Mouse (Mus musculus) central nervous system, embryonic 18 days (tissue): ENCODE results near the gene Tmem43. TPM values are rescaled to one million over a fixed set of nuclear protein-coding genes. Genes with fewer than 3 reads are reported as not detected.

ENCODE experiments used
- polyA plus RNA-seq: library from polyadenylated mRNA; depleted of rRNA; stranded (reverse); fragments of >200 nt; gene quantifications from 2 replicates; pipeline ENCODE4 v1.2.3, GENCODE M21; 2012; rRNA removed

Gene Tmem43
- 56.1 and 60.7 TPM in 2 replicates for polyA plus RNA-seq

DNA sequence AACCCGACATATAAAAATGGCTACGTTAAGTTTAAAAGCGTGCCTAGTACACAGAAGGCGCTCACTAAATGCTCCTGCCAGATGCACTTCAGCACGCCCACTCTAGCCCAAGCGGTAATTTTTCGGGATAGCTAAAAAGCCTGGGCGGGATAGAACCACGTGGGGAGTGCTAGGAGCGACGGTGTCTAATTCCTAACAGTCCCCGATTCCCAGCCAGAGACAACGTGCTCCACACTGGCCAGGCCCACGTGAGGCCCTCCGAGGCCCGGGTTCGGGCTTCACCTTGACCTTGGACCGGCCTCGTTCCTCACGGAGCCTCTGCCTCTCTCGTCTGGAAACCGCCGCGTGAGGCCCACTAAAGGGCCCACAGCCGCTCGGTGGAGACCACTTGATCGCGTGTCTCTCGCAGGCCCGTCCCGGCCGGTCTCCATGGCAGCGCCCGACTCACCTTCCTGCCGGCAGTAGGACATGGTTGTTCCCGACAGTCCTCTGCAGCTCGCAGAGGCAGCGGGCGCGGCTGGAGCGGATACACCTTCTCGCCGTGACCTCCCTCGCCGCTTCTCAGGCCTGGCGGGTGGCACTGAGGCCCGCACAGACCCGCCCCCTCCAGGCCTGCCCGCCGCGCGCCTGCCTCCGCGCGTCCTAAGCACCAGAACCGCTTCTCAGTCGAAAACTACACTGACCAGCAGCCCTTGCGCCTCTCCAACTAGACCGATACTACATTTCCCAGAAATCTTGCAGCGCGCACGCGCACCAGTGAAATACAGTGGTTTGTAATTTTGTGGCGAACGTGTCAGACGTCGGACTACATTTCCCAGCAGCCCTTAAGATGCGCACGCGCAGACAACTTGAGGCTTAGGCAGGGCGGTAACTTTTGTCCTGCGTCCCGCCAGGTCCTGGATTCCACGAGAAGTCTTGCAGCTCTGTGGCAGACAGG, at the start of gene Tmem43, which contains the start of gene Chchd4:
TSS of gene Tmem43 (plus strand) at position 836 of the 937 bp plus-strand sequence.
TSS of gene Chchd4 (minus strand) at position 679 of the 937 bp plus-strand sequence.

DNA sequence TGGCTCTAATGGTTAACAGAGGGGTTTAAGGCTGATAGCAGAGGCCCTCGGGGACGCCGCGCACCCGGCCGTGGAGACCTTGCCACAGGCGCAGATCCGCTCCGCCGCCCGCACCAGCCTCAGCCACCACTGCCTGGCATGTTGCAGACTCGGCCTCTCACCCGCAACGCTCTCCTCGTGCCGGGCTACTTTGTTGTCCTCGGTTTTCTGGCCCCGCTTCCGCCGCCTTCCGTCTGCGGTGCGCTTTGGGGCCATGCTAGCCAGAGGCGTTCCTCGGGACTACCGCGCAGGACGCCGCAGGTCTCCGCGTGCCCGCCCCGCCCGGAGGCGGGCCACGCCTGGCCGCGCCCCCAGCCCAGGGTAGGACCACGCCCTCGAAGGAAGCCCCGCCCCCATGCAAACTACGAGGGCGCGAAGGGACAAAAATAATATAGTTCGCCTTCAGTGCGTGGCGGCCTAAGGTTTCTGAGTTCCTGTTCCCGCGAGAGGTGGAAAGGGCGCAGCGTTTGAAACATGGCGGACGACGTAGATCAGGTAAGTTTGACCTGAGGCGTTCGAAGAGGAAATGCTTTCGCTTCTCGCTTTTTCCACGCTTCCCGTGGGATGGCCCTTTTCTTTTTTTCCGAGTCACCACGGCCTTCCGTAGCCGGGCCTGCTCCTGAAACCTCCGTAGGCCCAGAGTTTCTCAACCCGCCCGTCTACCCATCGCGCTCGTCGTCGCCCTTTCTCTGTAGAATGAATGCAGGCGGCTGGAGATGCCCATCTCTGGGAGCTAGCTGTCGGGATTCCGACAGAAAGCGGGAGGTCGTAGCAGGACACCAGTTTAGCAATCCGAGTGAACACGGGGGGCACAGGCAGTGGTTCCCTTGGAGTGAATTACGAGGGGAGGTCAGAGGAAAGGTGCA, 42.3 kb downstream of the Tmem43 start, which contains the start of the genes Xpc and Lsm3:
TSS of gene Xpc (minus strand) at position 344 of the 905 bp plus-strand sequence.
TSS of gene Lsm3 (plus strand) at position 384 of the 905 bp plus-strand sequence.

Other genes starting within 250 kb of the Tmem43 start
- 17.4 and 21.4 TPM in 2 replicates for gene Wnt7a, start 62.3 kb upstream of the Tmem43 start, polyA plus RNA-seq
- gene Chchd4, start 157 bp upstream of the Tmem43 start, polyA plus RNA-seq: 20.3 and 21.2 TPM in 2 replicates
- 13.2 and 14.0 TPM in 2 replicates for gene Xpc, start 42.2 kb downstream of the Tmem43 start, polyA plus RNA-seq
- 93.3 and 107 TPM in 2 replicates for gene Lsm3, start 42.2 kb downstream of the Tmem43 start, polyA plus RNA-seq
- gene Slc6a6, start 210.3 kb downstream of the Tmem43 start, polyA plus RNA-seq: 77.5 and 102 TPM in 2 replicates